Mouse (Mus musculus): ENCODE data around the gene Bcas2.
"Not testable (repeated sequence)": the region's sequence is repeated elsewhere in the genome, so short reads cannot be mapped to it uniquely, and the experiment has no call there.

The Bcas2 gene

GRCm38 (mm10) chr3:103215399-103215798, 43.9 kb downstream of the Bcas2 start:
- DNase-seq (ENCODE audit: low read depth): not testable (repeated sequence)

DNA sequence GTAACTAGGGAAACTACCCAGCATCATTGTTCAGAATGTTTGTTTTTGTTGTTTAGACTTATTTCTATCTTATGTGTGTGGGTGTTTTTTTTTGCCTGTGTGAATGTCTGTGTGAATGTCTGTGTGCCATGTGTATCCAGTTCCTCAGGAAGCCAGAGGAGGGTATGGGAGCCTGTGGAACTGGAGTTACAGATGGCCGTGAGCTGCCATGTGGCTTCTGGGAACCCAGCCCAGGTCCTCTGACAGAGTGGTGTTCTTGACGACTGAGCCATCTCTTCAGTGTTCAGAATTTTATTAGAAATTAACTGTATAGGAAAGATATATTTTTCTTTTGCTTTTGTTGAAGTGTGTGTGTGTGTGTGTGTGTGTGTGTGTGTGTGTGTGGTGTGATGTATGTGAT, 50.0 kb downstream of the Bcas2 start:
- DNase-seq (ENCODE audit: low read depth): no peak

- DNase-seq (ENCODE audit: low read depth): peak; percentile 56
Measured at GRCm38 (mm10) chr3:103223752-103224151, 52.3 kb downstream of the Bcas2 start.

DNA sequence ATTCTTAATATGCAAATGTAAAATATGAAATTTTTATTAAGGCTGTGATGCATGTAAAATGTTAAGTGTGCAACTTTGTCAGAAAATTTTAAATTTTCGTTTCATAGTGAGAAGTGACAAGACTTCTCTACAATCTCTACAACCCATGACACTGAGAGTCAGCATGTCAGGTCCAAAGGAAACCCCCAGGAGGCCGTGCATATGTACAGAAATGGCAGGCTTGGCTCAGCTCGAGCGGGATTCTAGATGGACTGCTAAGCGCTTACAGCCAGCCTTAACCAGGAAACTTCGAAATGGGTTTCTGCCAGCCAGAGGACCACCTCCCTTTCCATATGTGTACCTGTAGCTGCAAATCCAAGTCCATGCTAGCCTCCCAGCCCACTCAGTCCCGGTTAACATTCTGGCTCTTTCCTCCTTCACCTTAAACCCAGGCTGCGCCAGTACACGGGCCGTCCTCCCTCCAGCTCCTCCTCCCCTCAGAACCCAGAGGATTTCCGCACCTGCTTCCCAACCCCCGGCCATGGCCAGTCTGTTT, 52.8 kb downstream of the Bcas2 start:
- DNase-seq (ENCODE audit: low read depth): no peak

GRCm38 (mm10) chr3:103227729-103228128, 56.3 kb downstream of the Bcas2 start:
- DNase-seq (ENCODE audit: low read depth): no peak

All from NIH3T3 (cell line).